Mouse (Mus musculus) brain, embryonic 18.5 days (tissue): ENCODE data around the gene Cmip.

Experiments used
- DNase-seq: peaks from one replicate; pipeline ENCODE4 v3.0.0-alpha.2; 2012; ENCODE audit warnings: low read depth, low spot score

The Cmip gene

DNA sequence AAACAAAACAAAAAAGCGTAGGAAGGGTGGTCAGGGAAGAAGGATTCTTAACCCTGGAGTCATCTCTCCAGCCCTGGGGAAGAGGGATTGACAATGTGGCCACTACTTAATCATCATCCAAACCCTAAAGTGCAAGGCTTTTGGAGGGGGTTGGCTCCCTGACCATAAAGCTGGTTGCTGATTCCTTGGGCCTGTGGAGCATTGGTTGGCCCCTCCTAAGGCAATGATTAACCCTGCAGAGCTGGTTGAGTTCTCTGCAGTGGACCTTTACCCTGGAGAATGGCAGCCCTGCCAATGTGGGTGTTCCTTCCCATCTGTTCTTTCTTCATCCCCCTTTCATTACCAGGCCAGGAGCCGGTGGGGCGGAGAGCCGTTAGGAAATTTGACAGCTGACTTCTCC is 90.7 kb downstream of the Cmip start:
- DNase-seq, result no peak

DNA sequence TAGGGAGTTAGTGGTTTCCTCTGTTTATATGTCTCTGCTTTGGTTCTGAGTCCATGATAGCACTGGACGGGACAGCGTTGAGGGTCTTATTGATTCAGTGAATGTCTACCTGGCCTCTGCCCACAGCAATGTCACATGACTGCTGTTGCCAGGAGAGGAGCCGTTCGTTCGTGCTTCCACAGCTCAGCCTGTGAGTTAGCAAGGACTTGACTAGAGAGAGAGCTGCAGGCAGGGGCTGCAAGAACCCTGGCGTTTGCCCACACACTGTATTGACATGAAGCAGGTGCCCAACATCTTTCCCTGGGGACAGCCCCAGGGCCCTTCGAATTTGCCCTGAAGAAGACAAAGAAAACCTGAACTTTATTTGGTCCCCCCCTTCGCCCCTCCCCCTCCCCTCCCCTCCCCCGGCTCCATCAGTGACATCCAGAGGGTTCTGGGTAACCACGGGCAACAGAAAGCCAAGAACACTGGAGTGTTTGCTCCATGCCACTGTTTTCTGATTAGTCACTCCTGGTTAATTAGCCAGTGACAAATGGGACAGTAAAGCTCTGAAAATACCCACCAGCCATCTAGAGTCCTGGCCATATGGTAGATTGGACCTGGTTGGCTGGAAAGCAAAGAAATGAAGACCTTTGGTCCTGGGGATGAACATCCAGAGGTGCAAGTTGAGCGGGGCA is 92.0 kb downstream of the Cmip start:
- DNase-seq, result no peak

DNA sequence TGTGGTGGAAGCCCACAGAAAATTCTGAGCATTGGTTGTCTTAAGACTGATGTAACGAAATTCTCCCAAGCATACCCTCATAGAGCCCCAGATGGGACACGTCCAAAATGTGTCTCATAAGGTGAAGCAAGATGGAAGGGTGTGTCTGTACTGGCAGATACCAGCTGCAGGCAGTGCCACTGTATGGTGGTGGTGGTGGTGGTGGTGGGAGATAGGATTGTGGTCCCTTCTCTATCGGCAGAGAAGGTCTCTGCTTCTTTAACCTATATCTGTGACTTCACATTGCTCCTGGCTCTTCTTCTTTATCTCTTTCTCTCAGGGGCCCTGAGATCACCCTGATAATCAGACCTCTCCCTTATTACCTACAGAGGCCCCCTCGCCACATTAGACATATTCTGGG is 92.7 kb downstream of the Cmip start:
- DNase-seq, result no peak

DNA sequence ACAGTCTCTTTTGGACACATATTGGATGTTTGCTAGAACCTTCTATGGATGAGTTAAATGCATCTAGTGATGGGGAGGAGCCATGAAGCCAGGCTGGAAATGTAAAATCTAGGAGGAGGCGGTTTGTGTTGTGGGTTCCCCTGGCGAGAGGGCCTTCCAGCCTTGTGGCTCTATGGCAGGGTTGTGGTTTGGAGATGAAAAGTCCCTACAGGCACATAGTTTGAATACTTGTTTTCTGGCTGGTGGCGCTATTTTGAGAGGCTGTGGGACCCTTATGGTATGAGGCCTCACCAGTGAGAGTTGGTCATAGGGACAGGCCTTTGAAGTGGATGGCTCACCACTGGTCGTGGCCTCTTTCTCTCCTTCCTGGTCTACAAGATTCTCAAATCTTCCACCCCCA is 95.2 kb downstream of the Cmip start:
- DNase-seq, result no peak

DNA sequence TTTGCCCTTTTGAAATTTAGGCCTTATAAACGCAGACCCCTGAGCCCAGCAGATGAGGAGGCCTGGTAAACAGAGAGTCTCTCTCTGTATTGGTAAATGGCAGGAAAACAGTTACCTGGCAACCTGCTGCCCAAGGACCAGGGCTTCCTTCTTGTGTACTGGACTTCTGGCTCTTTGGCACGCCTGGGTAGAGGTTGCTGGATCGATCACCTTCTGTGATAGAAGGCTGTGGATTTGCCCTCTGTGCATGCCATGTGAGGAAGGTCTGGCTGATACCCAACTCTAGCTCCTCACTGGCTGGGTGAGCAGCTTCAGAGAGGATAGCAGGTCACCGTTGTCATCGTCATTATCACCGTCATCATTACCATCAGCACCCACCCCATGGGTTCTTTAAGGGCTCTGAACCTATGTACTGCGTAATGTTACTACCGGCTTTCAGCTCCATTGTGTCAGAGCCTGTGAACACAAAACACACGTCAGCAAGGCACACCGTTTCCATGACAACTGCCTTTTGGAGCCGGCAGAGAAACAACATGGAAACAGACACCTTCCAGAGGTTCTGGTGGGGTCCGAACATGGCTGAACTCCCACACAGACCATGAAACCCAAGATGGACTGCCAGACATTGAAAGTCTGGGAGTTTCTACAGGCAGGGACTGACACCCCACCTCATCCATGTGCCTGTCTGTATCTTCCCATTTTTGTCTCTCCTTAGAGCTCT is 98.4 kb downstream of the Cmip start:
- DNase-seq, result no peak

DNA sequence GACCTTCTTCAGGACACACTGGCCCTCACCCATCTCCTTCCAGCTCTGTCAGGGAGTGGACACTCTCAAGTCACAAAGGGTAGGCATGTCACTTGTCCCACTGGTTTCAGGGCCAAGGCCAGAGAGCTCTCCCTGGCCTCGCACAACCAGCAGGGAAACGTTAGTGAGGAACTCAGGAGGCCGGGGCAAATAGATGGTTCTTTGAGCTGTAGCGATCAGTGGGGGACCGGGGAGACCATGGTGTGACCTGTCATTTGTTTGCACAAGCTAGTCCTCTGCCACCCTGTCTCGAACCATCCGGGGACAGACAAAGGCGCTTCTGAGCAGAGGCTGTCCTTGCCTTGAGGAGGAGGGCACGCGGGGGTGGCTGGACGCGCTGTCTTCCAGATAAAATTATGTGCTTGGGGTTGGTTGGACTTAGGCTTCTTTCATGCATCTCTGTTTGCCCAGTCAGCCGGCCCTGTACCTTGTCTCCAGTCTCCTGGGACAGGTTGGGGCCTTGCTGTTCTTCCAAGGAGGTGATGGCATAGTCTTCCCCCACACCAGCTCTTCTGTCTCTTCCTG is 99.3 kb downstream of the Cmip start:
- DNase-seq, result no peak

DNA sequence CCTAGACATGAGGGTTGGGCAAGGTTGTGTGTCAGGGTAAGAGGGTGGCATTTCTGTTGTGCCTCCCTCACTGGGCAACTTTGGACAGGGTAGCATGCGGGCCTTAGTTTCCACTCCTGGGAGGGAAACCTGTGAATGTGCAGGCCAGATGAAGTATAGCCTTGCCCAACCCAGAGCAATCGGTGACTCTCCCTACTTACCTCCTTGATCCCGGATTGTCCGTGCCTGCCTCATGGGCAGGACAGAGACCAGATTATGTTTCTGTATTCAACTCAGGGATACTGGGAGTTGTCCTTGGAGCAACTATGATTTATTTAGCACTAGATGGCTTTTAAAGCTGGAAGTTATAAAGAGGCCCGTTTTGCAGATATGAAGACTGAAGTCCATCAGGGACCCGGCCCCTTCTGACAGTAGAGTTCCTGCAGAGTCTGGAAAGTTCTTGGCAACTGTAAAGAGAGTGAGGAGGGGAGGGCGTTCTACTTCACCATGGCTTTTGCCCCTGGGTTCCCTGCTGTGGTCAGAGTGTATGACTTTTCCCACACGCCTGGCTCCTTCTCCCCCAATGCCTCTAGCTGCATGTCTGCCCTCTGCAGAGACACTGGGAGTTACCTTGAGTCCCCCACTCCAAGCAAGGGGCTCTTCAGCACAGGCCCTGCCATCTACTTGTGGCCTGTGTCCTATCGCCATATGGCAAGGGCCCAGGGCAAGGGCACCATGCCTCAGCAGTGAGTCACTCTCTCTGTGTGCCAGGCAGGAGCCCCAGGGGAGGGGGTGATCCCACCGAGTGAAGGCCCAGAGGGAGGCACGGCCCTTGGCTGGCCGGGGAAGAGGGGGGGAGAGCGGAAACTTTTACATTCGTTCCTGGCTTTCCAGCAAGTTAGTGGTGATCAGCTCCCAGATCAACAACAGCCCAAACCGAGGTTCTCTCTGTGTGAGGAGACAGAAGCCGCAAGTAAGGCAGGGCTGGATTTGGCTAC is 100.9 kb downstream of the Cmip start:
- no peak for DNase-seq

DNA sequence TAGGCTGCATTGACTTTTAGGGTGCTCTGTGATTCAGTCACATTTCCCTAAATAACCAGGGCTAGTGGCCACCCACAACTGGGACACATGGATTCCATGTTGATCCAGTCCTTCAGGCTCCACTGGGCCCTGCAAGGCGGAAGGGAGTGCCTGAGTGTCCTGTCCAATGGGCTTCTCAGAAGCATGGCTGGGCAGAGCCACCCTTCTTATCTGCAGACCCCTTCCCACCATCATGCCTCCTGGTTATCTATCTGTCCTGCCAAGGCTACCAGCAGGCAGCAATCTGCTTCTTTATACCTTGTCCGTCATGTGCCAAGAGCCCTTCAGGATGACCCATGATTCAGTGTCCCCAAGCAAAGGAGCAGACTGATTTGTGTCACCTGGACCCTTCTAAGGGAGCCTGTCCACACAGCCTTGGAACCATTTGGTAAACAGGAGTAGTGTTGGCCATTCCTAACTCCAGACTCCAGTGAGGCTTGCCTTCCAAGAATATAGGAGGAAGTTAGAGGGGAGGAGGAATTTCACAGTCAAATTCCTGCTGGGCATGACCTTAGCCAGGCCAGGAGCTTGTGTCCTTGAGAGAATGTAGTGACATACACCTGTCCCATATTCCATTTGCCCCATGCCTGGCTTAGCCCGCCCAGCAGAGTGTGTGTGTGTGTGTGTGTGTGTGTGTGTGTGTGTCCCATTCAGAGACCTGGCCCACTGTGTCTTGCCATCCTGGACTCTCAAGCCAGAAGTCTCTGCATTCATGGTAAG is 103.5 kb downstream of the Cmip start:
- no peak for DNase-seq

DNA sequence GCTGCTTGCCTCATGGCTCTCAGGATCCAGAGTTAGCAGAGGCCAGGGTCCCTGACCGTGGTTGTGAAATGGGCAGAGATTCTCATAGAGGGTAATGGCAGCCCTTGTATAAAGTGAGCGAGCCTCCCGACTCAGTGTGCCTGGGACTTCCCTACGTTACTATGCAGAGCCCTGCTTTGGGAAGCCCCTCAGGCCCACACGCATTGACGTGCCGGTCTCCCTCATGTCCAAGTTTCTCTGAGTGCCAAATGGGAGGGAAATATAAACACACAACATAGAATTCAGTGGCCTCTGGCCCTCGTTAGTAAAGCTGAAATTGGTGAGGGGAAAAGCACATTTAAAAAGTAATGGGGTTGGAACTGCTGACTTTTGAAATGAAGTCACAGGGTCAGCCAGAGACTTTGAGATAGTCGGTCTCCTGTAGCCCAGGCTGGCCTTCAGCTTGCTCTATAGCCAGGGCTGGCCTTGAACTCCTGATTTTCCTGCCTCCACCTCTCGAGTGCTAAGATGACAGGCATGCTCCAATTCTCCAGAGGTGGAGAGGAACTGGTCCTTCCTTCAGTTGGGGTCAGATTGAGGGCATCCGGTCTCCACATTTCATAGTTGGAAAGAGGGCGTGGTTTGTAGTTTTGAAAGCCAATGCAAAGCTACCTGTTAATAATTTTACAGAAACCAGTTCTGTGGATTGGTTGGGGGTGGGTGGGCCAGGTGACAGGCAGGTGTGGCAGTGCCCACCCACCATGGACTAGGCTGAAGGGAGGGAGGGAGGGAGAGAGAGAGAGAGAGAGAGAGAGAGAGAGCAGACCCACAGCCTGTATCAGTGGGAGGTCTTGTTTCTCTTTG is 105.0 kb downstream of the Cmip start:
- DNase-seq, result no peak

DNA sequence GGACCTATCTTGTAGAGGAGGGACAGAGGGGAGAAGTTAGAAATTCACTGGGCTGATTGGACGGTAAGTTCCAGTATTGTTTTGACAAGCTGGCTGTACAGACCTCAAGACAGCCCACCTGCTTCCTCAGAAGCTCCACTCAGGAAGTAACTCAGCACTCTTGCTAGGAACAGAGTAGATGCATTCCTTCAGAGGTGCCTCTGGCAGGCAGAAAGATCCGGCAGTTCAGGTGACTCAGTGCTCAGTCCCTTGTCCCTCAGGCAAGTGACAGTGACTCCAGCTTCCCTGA is 105.5 kb downstream of the Cmip start:
- no peak for DNase-seq

DNA sequence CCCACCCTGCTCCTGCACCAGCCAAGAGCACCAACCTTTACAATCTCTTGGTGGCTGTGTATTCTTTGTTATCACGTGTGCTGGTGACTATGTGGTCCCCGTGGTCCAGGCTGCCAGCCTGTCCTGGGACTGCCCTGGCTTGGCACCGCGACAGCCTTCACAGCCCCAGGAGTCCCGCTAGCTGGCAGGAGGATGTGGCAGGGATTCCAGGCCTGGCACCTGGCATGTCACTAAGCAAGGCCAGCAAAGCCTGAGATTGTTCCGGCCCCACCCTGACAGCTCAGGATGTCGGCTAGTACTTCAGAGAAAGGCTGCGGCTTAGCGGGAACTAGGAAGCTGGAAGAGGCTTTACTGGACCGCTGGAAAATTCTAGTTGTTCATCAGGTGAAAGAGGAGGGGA is 106.4 kb downstream of the Cmip start:
- DNase-seq, result no peak

DNA sequence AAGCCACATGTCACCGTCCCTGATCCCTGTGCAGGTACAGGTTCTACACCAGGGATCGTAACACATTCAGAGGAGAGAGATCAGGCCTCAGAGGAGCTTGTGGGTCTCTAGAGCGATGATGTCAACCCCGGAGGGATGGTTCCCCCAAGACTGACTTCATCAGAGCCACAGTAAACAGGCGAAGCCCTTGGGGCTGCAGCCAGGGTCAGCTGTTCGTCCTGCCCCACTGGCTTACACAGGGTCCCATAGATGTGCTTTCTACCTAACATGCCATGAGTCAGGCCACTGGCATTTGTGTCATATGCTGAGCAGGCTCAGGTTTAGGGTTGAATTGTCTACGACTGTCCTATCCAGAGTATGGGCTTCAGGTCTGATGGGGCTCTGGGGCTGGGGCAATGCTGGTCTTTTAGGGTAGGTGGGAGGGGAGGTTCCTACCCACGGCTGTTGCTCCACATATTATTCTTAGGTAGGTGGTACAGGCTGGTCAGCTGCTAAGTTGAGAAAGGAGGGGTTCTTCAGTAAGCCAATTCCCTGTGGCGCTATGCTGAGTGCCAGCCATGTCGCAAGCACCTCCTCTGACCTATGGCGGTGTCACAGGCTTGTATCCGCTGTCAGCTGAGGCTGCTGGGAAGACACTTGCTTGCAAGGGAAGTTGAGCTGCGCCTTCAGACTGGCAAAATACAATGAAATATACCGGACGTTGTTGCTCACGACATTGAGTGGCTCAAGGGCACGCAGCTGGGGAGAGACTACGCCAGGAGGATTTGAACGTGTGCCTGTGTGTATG is 107.7 kb downstream of the Cmip start:
- DNase-seq, result no peak

DNA sequence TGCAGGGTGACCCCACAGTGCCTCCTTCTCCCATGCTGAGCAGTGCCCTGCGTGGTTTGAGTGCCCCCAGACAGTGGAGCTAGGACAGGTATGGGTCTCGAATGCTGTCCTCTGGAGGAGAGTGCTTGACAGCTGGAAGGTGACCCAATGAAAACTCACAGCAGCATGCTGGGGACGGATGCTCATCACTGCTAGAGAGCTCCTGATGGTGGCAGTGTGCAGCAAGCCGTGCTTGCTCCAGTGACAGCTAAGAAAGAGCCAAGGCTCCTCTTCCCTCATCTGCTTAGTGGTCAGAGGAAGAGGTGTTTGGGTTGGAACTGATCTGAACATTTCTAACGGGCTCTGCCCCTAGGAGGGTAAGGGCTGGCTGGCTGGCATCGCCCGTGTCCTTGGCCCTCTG is 109.6 kb downstream of the Cmip start:
- no peak for DNase-seq

DNA sequence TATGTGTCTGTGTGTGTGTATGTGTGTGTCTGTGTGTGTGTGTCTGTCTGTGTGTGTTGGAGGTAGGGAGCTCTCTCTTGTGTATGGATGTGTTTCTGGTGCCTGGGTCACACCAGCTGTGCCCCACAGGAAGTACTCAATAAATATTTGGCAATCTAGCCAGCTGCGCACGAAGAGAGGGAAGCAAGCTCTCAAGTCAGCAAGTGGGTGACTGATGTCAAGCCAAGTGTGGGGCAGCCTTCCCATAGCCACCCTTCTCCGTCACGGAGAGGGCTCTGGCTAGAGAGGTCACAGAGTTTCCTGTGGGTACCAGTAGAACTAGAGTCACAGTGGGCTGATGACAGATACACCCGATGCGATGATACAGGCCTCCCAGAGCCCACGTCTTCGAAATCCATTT is 110.6 kb downstream of the Cmip start:
- no peak for DNase-seq

DNA sequence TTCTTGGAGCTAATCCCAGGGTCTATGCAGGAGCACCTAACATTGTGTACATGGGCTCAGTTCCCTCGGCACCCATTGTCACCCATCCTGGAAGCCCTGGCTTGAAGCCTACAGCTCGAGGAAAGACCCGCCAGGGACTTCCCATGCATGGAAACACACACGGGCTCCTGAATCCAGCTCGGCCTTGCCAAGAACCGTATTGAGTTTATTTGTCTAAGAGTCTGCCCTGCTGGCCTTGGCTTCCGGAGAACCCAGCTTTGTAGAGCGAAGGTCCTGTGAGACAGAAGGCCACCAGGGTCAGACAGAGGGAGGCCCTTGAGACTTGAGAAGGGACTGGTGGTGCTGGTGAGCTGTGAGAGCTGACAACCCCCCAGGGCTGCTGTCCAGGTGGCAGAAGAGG is 111.9 kb downstream of the Cmip start:
- DNase-seq, result no peak

DNA sequence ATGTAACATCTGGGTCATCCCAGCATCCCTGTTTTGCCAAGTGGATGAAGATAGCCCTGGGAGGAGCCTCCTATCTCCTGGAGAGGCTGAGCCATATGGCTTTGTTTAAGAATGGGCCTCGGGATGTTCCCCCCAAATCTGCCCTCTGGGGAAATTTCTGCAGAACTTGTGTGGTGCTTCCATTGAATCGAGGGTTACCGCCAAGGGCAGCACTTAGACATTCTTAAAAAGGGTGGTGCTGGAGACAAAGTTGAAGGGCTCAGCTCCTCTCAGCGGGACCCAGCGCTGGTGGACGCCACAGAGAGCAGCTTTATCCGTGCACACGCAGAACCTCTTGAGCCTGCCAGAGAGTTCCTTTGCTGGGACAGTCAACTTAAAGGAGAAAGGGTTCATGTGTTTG is 113.1 kb downstream of the Cmip start:
- no peak for DNase-seq

DNA sequence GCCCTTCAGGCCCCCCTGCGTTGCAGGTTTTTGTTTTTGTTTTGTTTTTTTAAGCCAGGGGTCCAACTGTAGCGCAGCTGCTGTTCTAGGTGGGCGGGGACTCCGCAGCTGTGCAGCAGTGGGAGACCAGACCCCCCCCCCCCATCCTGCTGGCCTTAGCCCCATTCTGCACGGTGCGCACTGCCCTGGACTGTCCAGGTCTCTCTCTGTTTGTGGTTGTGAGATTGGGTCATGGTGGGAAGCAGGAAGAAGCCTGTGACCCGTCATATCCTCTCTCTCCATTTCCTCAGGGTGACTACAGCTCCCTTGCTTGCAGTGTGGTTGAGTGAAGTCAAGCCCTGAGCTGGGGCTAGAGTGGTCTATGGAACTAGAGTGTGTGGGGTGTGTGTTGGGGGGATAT is 114.3 kb downstream of the Cmip start:
- DNase-seq, result no peak

DNA sequence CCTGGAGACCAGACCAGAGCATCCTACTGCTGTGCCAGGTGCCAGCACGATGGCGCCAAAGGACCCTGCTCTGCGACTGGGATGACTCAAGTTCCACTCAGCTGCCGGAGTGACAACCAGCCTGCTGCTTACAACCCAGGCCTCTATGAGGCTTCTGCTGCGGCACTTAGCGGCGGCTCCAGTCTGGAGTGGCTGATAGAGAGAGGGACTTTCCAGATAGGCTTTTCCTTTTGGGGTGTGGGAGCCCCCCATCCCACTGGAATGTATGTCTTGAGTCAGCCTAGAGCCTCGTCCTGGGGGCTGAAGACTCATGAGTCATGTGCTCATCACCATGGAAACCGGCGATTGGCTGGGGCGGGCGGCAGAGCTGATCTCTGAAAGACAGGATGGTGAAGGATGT is 115.2 kb downstream of the Cmip start:
- DNase-seq, result no peak

DNA sequence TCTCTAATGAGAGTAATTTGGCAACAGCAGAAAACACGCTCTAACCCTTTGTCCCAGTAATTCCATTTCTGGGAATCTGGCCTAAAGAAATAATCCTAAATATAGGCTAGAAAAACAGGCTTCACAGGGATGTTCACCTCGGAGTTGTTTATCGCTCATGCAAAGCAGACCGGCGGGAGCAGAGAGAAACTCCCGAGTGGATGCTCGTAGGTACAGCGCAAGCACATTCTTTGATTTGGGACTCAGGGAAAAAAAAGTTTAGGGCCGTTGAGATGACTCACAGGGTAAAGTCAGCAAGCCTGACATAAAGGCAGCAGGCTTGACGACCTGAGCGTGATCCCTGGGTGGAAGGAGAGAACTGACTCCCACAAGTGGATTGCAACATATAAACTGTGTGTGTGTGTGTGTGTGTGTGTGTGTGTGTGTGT is 116.2 kb downstream of the Cmip start:
- no peak for DNase-seq

DNA sequence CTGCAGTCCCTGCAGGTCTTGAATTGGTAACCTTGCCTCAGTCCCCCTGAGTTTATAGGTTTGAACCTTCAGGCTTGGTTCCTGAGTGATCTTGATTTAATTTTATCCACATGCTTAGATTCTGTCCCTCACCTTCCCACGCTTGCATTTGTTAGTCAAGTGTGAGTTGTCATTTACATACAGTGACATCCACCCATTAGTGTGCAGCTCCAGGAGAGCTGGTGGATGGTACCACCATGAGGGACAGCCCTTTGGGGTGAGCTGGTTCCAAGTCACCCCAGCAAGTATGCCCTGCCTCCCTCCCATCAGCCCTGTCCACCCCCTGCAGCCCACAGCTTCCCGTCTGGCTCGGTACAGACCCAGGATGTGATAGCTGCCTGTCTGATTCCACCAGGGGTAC is 117.2 kb downstream of the Cmip start:
- no peak for DNase-seq
